Mouse (Mus musculus): ENCODE data around the gene P4ha1. TPM values are rescaled to one million over a fixed set of nuclear protein-coding genes. Genes with fewer than 3 reads are reported as not detected.

The P4ha1 gene
- polyA plus RNA-seq (2015; fragmentation: Illumina TruSeq; extraction: RNeasy Lipid Tissue Mini Kit (QIAGEN cat#74804); ENCODE audit: insufficient read depth, low replicate concordance) = 37.5 TPM

DNA sequence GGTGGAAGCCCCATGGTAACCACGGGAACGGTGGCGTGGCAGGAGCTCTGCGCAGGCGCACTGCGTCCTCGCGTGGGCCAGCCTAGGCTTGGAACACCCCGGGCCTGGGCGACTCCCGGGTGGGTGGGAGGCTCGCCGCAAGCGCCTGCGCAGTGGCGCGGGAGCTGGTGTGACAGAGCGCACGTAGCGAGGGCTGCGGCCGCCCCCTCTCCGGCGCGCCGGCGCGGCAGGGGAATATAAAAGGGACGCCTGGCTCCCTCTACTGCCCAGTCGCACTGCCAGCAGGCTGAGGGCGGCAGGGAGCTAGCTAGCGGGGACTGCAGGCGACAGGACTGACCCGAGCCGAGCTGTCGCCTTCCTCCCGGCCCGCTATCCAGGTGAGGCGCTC, at the start of gene P4ha1:
Gene P4ha1, plus strand, starts transcription at position 197 of the 388 bp plus-strand sequence.

DNA sequence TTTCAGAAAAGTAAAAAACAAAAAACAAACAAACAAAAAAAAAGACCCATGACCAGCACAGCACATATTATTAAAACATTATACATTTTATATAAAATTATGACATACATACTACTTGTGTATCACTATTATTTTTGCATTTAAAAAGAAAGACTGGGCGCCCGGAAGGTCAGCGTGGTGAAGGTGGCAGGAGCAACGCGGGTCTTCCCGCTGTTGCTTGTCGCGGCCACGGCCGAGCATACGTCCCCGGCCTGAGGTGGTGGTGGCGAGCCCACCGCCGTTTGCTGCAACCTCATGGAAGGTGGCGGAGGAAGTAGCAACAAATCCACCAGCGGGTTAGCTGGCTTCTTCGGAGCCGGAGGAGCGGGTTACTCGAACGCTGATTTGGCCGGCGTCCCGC, 72.4 kb downstream of the P4ha1 start, which contains the start of gene Gm10273:
Gene Gm10273, plus strand, starts transcription at position 172 of the 400 bp plus-strand sequence.

DNA sequence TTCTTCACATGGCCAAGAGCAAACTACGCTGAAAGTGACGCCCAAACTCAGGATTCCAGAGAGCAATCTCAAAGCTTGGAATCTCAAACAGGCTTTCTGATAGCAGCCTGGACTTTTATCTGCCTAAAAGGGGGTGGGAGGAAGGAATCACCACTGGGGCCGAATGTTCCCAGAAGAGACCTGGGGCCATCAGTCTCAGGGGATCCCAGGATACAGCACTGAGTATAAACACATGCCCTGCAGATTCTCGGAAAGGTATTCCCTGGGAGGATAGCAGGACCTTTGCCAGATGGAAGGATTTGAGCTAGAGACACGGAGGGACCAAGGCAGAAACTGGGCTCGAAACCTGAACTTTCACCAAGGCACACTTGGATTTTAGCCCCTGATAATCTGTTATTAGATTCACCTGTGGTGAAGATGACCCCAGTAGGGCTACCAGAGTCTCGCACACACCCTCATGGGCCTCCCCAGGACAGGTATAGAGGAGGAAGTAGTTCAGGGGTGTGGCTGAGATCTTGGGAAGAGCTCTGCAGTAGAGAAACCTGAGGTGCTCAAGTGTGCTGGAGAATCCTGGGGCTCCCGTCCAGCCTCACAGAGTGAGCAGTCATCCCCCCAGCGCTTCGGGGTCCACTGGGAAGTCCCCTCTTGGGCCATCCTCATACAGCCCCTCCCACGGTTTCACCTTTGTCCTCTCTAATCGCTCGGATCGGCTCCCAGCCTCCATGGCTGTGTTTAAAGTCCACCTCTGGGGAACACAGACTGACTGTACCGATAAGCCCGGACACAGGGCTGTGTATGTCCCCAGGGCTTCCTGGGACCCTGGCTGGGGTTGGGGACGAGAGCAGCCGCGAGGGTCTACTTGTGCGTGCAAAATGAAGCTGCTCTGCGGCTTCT, 80.0 kb downstream of the P4ha1 start, which contains the start of gene Pla2g12b:
Gene Pla2g12b, plus strand, starts transcription at position 762 of the 894 bp plus-strand sequence.

Other genes starting within 250 kb of the P4ha1 start
- 15.4 TPM for gene Sept10, start 101.4 kb upstream of the P4ha1 start, polyA plus RNA-seq (2015; fragmentation: Illumina TruSeq; extraction: RNeasy Lipid Tissue Mini Kit (QIAGEN cat#74804); ENCODE audit: insufficient read depth, low replicate concordance)
- gene Sowahc, start 101.3 kb upstream of the P4ha1 start, polyA plus RNA-seq (2015; fragmentation: Illumina TruSeq; extraction: RNeasy Lipid Tissue Mini Kit (QIAGEN cat#74804); ENCODE audit: insufficient read depth, low replicate concordance) = 13.0 TPM
- 6.7 TPM for gene Gm10273, start 72.3 kb downstream of the P4ha1 start, polyA plus RNA-seq (2015; fragmentation: Illumina TruSeq; extraction: RNeasy Lipid Tissue Mini Kit (QIAGEN cat#74804); ENCODE audit: insufficient read depth, low replicate concordance)
- not detected for gene Pla2g12b, start 80.4 kb downstream of the P4ha1 start, polyA plus RNA-seq (2015; fragmentation: Illumina TruSeq; extraction: RNeasy Lipid Tissue Mini Kit (QIAGEN cat#74804); ENCODE audit: insufficient read depth, low replicate concordance)
- gene Oit3, start 118.5 kb downstream of the P4ha1 start, polyA plus RNA-seq (2015; fragmentation: Illumina TruSeq; extraction: RNeasy Lipid Tissue Mini Kit (QIAGEN cat#74804); ENCODE audit: insufficient read depth, low replicate concordance) = 1.9 TPM